Mouse (Mus musculus): ENCODE data around the gene Btf3. TPM values are rescaled to one million over a fixed set of nuclear protein-coding genes. Genes with fewer than 3 reads are reported as not detected.

The Btf3 gene
- total and polyA plus RNA-seq, 3 experiments: 227 to 1,291 (median 1,152) TPM

DNA sequence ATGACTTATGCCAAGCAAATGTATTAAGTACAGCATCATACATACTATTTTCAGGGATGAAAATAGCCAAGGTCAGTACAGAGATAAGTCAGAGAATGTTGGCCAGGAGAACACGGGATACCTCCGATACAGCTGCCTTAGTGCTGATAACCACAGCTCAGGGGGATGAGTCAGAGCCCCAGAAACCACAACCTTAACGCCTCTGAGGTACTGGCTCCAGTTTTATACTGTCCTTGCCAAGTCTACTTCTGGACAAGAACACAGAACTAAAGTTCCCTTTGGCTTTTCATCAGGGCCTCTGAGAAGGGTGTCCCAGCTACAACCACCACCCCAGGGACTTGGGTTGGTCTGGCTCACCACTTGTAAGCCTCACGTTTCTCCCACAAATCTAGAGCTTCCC, 41.2 kb downstream of the Btf3 start:
- H3K4me1 ChIP-seq (ENCODE audit: control insufficient read depth in 1 of 2, insufficient read depth in 2 of 2, low read length in 2 of 2): peaks cover 23 to 31% of the 10 kb centered on the region in 2 experiments
- DNase-seq (ENCODE audit: low read depth, low spot score): peak; percentile 94
- peak; percentile 59; the same call in 1 of the 2 replicates for TF ChIP-seq MAFK (IDR thresholded peaks at IDR 0.05; ENCODE audit: borderline replicate concordance, low read depth, low read length)
- peak; percentile 95 for TF ChIP-seq RCOR1 (IDR thresholded peaks at IDR 0.05; ENCODE audit: low read depth, low read length)
- peak; percentile 96 for TF ChIP-seq JUND (IDR thresholded peaks at IDR 0.05; ENCODE audit: low read depth, low read length)
- TF ChIP-seq SIN3A (IDR thresholded peaks at IDR 0.05; ENCODE audit: low read length): peak; percentile 83
- TF ChIP-seq BHLHE40 (IDR thresholded peaks at IDR 0.05; ENCODE audit: borderline replicate concordance, low read depth, low read length): peak; percentile 83
- TF ChIP-seq EP300 (IDR thresholded peaks at IDR 0.05; ENCODE audit: low read depth in 1 of 2, low read length in 2 of 2): peak; percentile 99 to 100
- no peak for TF ChIP-seq ZNF384 (IDR thresholded peaks at IDR 0.05; ENCODE audit: low read depth, low read length)
- peak; percentile 99 for TF ChIP-seq ETS1 (IDR thresholded peaks at IDR 0.05; ENCODE audit: low read depth, low read length)
- TF ChIP-seq TCF12 (IDR thresholded peaks at IDR 0.05; ENCODE audit: low read depth, low read length): peak; percentile 94
- TF ChIP-seq GATA1 (IDR thresholded peaks at IDR 0.05; ENCODE audit: low read depth, low read length): peak; percentile 98
- TF ChIP-seq CHD2 (IDR thresholded peaks at IDR 0.05; ENCODE audit: low read length): peak; percentile 19; the same call in 1 of the 2 replicates
- no peak for TF ChIP-seq ZC3H11A (IDR thresholded peaks at IDR 0.05; ENCODE audit: low read depth, low read length)
- no peak for TF ChIP-seq USF1 (IDR thresholded peaks at IDR 0.05; ENCODE audit: low read depth, low read length)
- no peak for TF ChIP-seq E2F4 (IDR thresholded peaks at IDR 0.05; ENCODE audit: borderline replicate concordance, low read depth, low read length)
- peak; percentile 31; the same call in 1 of the 2 replicates for TF ChIP-seq POLR2AphosphoS2 (IDR thresholded peaks at IDR 0.05; ENCODE audit: low read length)
- peak; percentile 89 for TF ChIP-seq MYB (IDR thresholded peaks at IDR 0.05; ENCODE audit: low read depth, low read length)
- no peak for TF ChIP-seq SMC3 (IDR thresholded peaks at IDR 0.05; ENCODE audit: low read depth, low read length)
- TF ChIP-seq TAL1 (IDR thresholded peaks at IDR 0.05; ENCODE audit: low read length): peak; percentile 99
- TF ChIP-seq MYC (IDR thresholded peaks at IDR 0.05; ENCODE audit: low read depth, low read length): 0 out of 2 replicates have a peak, but pooled peaks have one; percentile 27
- no peak for TF ChIP-seq CTCF (IDR thresholded peaks at IDR 0.05 in 2 of 3, conservative IDR thresholded peaks at IDR 0.05 in 1 of 3; ENCODE audit: control insufficient read depth in 1 of 3, insufficient read depth in 1 of 3, low read depth in 2 of 3, low read length in 3 of 3, poor library complexity in 1 of 3, severe bottlenecking in 1 of 3)
- no peak for TF ChIP-seq NELFE (IDR thresholded peaks at IDR 0.05; ENCODE audit: low read depth, low read length)
- no peak for TF ChIP-seq POLR2AphosphoS5 (IDR thresholded peaks at IDR 0.05; ENCODE audit: borderline replicate concordance, low read depth, low read length)
- H3K9ac ChIP-seq (ENCODE audit: control insufficient read depth, low read depth, low read length, poor library complexity, severe bottlenecking): no peak overlapping the region
- no peaks in the 10 kb centered on the region for H3K79me2 ChIP-seq (ENCODE audit: control insufficient read depth, insufficient read depth, low read length, poor library complexity)
- H3K36me3 ChIP-seq (ENCODE audit: control insufficient read depth in 1 of 2, insufficient read depth in 2 of 2, low read length in 2 of 2): peaks cover 6 to 35% of the 10 kb centered on the region in 2 experiments
- H3K9me3 ChIP-seq (replicated peaks; ENCODE audit: insufficient read depth, low read length): no peaks in the 10 kb centered on the region
- H3K27ac ChIP-seq (ENCODE audit: control insufficient read depth, low read depth, low read length): peak overlapping the region; percentile 91
- H3K4me3 ChIP-seq (ENCODE audit: control insufficient read depth in 1 of 2, insufficient read depth in 1 of 2, low read depth in 2 of 2, low read length in 2 of 2): no peak overlapping the region
- no peaks in the 10 kb centered on the region for H3K27me3 ChIP-seq (ENCODE audit: control insufficient read depth in 1 of 2, insufficient read depth in 2 of 2, low read length in 2 of 2)

DNA sequence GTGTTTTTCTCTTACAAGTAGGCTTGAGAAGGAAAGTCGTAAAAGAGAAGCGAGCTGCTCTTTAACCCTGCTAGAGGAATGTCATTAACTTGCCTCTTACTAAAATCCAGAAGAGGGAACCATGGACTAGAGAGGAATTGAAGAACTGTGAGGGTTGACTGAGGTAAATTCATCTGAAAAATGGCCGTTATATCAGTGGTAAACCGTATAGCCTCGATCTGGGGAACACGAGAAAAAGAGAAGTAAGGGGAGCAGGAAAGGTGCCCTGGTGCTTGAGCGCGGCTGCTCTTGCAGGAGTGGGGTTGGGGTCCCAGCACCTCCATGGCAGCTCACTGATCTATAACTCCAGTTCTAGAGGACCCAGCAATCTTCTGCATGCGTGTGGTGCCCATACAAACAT, 42.8 kb downstream of the Btf3 start:
- no peaks in the 10 kb centered on the region for H3K9me3 ChIP-seq (replicated peaks; ENCODE audit: insufficient read depth, low read length)
- peaks cover 23 to 31% of the 10 kb centered on the region in 2 experiments for H3K4me1 ChIP-seq (ENCODE audit: control insufficient read depth in 1 of 2, insufficient read depth in 2 of 2, low read length in 2 of 2)
- H3K27ac ChIP-seq (ENCODE audit: control insufficient read depth, low read depth, low read length): peak overlapping the region; percentile 61
- no peaks in the 10 kb centered on the region for H3K27me3 ChIP-seq (ENCODE audit: control insufficient read depth in 1 of 2, insufficient read depth in 2 of 2, low read length in 2 of 2)
- H3K79me2 ChIP-seq (ENCODE audit: control insufficient read depth, insufficient read depth, low read length, poor library complexity): no peaks in the 10 kb centered on the region
- H3K4me3 ChIP-seq (ENCODE audit: control insufficient read depth in 1 of 2, insufficient read depth in 1 of 2, low read depth in 2 of 2, low read length in 2 of 2): no peak overlapping the region
- H3K36me3 ChIP-seq (ENCODE audit: control insufficient read depth in 1 of 2, insufficient read depth in 2 of 2, low read length in 2 of 2): peaks cover 6 to 35% of the 10 kb centered on the region in 2 experiments
- DNase-seq (ENCODE audit: low read depth, low spot score): peak; percentile 62
- H3K9ac ChIP-seq (ENCODE audit: control insufficient read depth, low read depth, low read length, poor library complexity, severe bottlenecking): no peak overlapping the region
- no peak for TF ChIP-seq MAFK (IDR thresholded peaks at IDR 0.05; ENCODE audit: borderline replicate concordance, low read depth, low read length)
- 0 out of 2 replicates have a peak, but pooled peaks have one; percentile 39 for TF ChIP-seq ZMIZ1 (IDR thresholded peaks at IDR 0.05; ENCODE audit: low read depth, low read length)
- peak in 1 of 2 experiments; percentile 27; a peak in 1 of 4 replicates for TF ChIP-seq POLR2A (IDR thresholded peaks at IDR 0.05; ENCODE audit: control insufficient read depth in 1 of 2, insufficient read depth in 1 of 2, low read depth in 1 of 2, low read length in 2 of 2, poor library complexity in 1 of 2)
- TF ChIP-seq MYB (IDR thresholded peaks at IDR 0.05; ENCODE audit: low read depth, low read length): 0 out of 2 replicates have a peak, but pooled peaks have one; percentile 34
- TF ChIP-seq RCOR1 (IDR thresholded peaks at IDR 0.05; ENCODE audit: low read depth, low read length): peak; percentile 21; the same call in 1 of the 2 replicates
- TF ChIP-seq E2F4 (IDR thresholded peaks at IDR 0.05; ENCODE audit: borderline replicate concordance, low read depth, low read length): no peak
- TF ChIP-seq EP300 (IDR thresholded peaks at IDR 0.05; ENCODE audit: low read depth in 1 of 2, low read length in 2 of 2): peak; percentile 55 to 58

Measured in MEL (cell line).